Mouse (Mus musculus) embryonic facial prominence, embryonic 13.5 days (tissue): ENCODE data around the gene Stx7. TPM values are rescaled to one million over a fixed set of nuclear protein-coding genes. Genes with fewer than 3 reads are reported as not detected.
A peak's percentile ranks its signal among the peaks of the same experiment; 100 is the strongest.

Source experiments
- ATAC-seq: fragments of 200-750 bp; cut with Nextera tagmentation; 2 replicates; pipeline ENCODE4 v1.8.0; 2017; ENCODE audit warnings: low read depth; ENCODE audit not compliant: insufficient number of reproducible peaks, insufficient read depth, low FRiP score, low TSS enrichment
- H3K27ac ChIP-seq: fragments of 300-500 bp; sonication (generic); 2 replicates; pipeline ENCODE4 v1.5.1; 2015; ENCODE audit warnings: moderate library complexity, mild to moderate bottlenecking, inconsistent platforms
- H3K27me3 ChIP-seq: fragments of 300-500 bp; sonication (generic); 2 replicates; pipeline ENCODE4 v1.6.1; 2015; ENCODE audit warnings: mild to moderate bottlenecking, inconsistent platforms
- H3K36me3 ChIP-seq: fragments of 300-500 bp; sonication (generic); 2 replicates; pipeline ENCODE4 v1.6.1; 2015; ENCODE audit warnings: mild to moderate bottlenecking, inconsistent platforms
- H3K4me1 ChIP-seq: fragments of 300-500 bp; sonication (generic); 2 replicates; pipeline ENCODE4 v1.6.1; 2015; ENCODE audit warnings: inconsistent platforms
- H3K4me2 ChIP-seq: fragments of 300-500 bp; sonication (generic); 2 replicates; pipeline ENCODE4 v1.6.1; 2015; ENCODE audit warnings: moderate library complexity, mild to moderate bottlenecking, inconsistent platforms
- H3K4me3 ChIP-seq: fragments of 300-500 bp; sonication (generic); 2 replicates; pipeline ENCODE4 v1.5.1; 2015; ENCODE audit warnings: mild to moderate bottlenecking, inconsistent platforms
- H3K9ac ChIP-seq: fragments of 300-500 bp; sonication (generic); 2 replicates; pipeline ENCODE4 v1.6.1; 2015; ENCODE audit warnings: mild to moderate bottlenecking, inconsistent platforms
- H3K9me3 ChIP-seq: fragments of 300-500 bp; sonication (generic); 2 replicates; pipeline ENCODE4 v1.6.1; 2016; ENCODE audit warnings: inconsistent platforms
- WGBS: fragments of 180-500 bp; shearing (Covaris S2); methylation state at CpG from one replicate; pipeline ENCODE4 v1.1.7; 2015; ENCODE audit warnings: mixed read lengths; 5-methylcytosine and 5-hydroxymethylcytosine counted together
- polyA plus RNA-seq: library from polyadenylated mRNA; unstranded; fragments of >200 nt; fragmentation: Nextera tagmentation; extraction: Ambion mirVana; gene quantifications from 2 replicates; pipeline ENCODE4 v1.2.1, GENCODE M21; 2015

The Stx7 gene
- polyA plus RNA-seq, 1 experiment from 2014 or later = 62.6 TPM

DNA sequence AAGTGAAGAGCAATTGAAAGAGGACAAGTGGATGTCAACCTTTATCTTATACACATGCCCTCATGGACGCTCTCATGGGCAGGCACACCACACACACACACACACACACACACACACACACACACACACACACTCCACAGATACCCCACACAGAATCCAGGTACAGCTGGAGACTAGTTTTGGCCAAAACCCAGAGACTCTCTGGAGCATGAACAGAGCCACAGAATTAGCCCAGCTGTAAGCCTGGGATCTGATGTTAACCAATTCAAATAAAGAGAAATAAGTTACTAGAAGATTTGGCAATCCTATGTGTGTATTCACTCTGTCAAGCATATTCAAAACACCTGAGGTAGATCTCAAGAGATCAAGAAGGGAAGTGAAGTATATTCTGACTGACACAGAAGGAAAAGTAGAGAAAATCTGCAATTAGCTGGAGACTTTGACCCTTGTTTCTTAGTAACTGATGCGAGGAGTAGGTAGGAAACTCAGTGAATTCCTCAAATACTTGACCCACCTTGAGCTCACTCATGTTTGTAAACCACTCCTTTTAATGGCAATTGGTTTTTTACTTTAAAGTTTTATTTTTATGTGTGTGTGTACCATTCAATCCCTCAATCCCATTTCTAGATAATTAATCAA is 10.4 kb upstream of the Stx7 start:
- Histone ChIP-seq H3K9ac (no peak overlapping the region), H3K27ac (no peak overlapping the region), H3K4me2 (no peak overlapping the region), H3K4me1 (no peaks in the 10 kb centered on the region), H3K36me3 (no peaks in the 10 kb centered on the region), H3K9me3 (no peaks in the 10 kb centered on the region), H3K4me3 (no peak overlapping the region), H3K27me3 (no peaks in the 10 kb centered on the region)
- no peak for ATAC-seq
- 75% methylated on average over 2 of the region's 2 CpGs for WGBS

DNA sequence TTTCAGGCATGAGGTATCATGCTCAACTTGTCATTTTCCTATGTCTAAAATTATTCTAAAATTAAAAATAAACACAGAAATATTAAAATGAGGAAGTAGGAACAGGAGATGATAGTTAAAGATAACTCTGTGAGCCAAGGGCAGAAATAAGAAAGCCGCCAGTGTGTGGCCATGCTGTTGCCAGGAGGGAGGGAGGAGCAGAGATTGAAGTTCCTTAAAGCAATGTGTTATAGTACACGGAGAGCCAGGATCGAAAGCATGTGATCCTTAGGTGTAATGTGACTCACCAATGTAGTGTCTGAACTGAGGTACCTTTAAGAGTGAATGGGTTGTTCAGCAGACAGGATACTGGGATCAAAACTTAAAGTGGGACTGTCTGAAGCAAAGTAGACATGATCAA is 6.4 kb upstream of the Stx7 start:
- no peak overlapping the region for H3K27ac ChIP-seq
- H3K9ac ChIP-seq = no peak overlapping the region
- H3K4me3 ChIP-seq = no peak overlapping the region
- no peak overlapping the region for H3K4me2 ChIP-seq
- ATAC-seq = no peak
- no peaks in the 10 kb centered on the region for H3K27me3 ChIP-seq
- H3K36me3 ChIP-seq = no peaks in the 10 kb centered on the region
- no peaks in the 10 kb centered on the region for H3K9me3 ChIP-seq
- no peaks in the 10 kb centered on the region for H3K4me1 ChIP-seq
- 79% methylated on average over 3 of the region's 3 CpGs for WGBS

DNA sequence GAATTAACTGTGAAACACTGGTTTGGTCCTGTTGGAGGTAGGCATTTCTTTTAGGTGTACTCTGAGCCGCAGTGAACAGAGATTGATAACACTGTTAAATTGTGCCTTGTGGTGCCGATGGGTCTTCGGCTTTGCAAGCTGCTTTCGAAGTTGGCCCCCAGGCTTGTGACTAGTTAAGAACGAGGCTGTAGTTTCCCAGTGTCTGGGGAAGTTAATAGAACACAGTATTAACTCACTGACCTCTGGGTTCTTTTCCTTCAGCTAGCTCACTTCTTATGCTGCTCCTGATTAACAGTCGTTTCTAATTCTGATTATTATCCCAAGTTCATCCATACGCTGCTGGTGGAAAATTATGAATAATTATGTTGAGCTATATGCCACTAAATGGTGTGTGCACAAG is 984 bp downstream of the Stx7 start:
- peaks cover under 1% of the 10 kb centered on the region; the same call in 1 of the 2 replicates for H3K36me3 ChIP-seq
- H3K4me3 ChIP-seq = peak overlapping the region; percentile 80
- WGBS = 32% methylated on average over 7 of the region's 7 CpGs
- H3K27ac ChIP-seq = no peak overlapping the region
- H3K27me3 ChIP-seq = no peaks in the 10 kb centered on the region
- H3K9ac ChIP-seq = peak overlapping the region; percentile 54
- no peaks in the 10 kb centered on the region for H3K9me3 ChIP-seq
- no peak for ATAC-seq
- H3K4me2 ChIP-seq = peak overlapping the region; percentile 71
- H3K4me1 ChIP-seq = peaks cover 9% of the 10 kb centered on the region

DNA sequence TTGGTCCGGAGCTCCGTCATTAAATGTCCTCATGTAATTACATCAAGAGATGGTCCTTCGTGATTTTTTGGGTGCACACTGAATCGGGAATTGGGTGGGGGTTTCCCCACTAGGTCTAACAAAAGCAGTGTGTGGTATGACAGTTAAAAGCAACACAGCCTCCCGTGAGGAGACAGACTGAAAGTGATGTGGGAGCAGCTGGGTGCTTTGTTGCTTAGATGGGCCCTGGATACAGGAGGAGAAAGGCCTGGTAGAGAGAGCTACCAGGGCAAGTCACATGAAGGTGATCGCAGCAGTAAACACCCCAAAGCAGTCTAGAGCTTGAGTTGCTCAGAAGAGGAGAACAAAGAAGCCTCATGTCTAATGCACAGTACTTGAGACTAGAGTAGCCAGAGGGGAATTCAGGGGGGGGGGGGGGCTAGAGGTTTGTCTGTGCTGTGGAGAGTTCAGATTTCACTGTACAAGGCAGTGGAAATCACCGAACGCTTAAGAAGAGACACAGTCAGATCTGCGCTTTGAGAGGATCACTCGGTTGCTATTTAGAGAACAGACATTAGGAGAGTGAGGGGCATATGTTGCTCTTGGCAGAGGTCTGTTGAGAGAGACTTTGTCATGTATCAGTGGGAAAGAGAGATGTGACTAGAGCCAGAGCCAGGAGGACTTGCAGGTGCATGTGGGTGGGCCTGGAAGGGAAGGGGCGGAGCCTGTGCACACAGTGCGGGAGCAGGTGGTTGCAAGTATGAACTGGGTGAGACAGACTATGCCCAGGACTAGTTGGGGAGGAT is 9.6 kb downstream of the Stx7 start:
- Histone ChIP-seq H3K4me1 (0 out of 2 replicates have a peak, but pooled peaks cover 3% of the 10 kb centered on the region), H3K4me2 (no peak overlapping the region), H3K9ac (no peak overlapping the region), H3K27me3 (no peaks in the 10 kb centered on the region), H3K9me3 (no peaks in the 10 kb centered on the region), H3K27ac (no peak overlapping the region), H3K4me3 (no peak overlapping the region), H3K36me3 (peaks cover 36% of the 10 kb centered on the region)
- WGBS = 87% methylated on average over 12 of the region's 12 CpGs
- no peak for ATAC-seq

DNA sequence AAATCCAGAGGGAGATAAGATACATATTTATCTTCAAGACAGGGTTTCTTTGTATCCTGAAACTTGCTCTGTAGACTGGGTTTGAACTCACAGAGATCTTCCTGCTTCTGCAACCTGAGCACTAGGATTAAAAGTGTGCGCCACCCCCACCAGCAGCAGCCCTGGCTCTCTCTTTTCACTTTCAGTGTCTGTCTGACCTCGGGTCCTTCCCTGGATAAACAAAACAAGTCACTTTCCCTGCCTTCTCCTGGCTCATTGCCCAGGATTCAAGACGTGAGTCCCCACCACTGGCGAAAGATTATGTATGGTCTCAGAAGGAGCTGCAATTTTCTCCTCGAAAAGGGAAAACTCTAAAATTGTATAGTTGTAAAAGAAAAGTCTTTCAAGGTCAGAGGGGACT is 10.5 kb downstream of the Stx7 start:
- H3K9me3 ChIP-seq = no peaks in the 10 kb centered on the region
- peaks cover 36% of the 10 kb centered on the region for H3K36me3 ChIP-seq
- no peak overlapping the region for H3K27ac ChIP-seq
- no peak overlapping the region for H3K4me3 ChIP-seq
- 49% methylated on average over 5 of the region's 5 CpGs for WGBS
- no peak for ATAC-seq
- H3K4me2 ChIP-seq = no peak overlapping the region
- H3K9ac ChIP-seq = no peak overlapping the region
- H3K27me3 ChIP-seq = no peaks in the 10 kb centered on the region
- 0 out of 2 replicates have a peak, but pooled peaks cover 5% of the 10 kb centered on the region for H3K4me1 ChIP-seq

DNA sequence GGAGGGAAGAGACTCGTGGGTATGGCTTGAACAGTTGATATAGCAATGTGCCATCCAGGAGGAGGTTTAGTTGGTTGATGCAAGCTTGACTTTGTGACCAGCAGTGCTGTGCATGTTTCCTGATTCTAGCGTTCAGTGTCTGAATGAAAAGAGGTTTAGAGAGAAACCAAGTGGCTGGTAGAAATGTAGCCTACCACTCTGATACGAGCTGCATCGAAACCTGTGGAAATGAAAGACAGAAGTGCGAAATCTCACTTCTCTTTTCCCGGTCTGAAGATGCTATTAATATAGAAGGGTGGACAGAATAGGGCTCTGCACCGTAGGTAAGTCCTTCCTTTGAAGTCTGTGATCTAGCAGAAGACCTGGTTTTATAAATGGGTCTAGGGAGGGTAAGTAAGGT is 11.2 kb downstream of the Stx7 start:
- no peak overlapping the region for H3K9ac ChIP-seq
- H3K27ac ChIP-seq = no peak overlapping the region
- H3K4me3 ChIP-seq = no peak overlapping the region
- no peak for ATAC-seq
- H3K4me2 ChIP-seq = no peak overlapping the region
- H3K36me3 ChIP-seq = peaks cover 32% of the 10 kb centered on the region
- H3K4me1 ChIP-seq = 0 out of 2 replicates have a peak, but pooled peaks cover 9% of the 10 kb centered on the region
- no peaks in the 10 kb centered on the region for H3K27me3 ChIP-seq
- WGBS = 86% methylated on average over 7 of the region's 7 CpGs
- no peaks in the 10 kb centered on the region for H3K9me3 ChIP-seq

DNA sequence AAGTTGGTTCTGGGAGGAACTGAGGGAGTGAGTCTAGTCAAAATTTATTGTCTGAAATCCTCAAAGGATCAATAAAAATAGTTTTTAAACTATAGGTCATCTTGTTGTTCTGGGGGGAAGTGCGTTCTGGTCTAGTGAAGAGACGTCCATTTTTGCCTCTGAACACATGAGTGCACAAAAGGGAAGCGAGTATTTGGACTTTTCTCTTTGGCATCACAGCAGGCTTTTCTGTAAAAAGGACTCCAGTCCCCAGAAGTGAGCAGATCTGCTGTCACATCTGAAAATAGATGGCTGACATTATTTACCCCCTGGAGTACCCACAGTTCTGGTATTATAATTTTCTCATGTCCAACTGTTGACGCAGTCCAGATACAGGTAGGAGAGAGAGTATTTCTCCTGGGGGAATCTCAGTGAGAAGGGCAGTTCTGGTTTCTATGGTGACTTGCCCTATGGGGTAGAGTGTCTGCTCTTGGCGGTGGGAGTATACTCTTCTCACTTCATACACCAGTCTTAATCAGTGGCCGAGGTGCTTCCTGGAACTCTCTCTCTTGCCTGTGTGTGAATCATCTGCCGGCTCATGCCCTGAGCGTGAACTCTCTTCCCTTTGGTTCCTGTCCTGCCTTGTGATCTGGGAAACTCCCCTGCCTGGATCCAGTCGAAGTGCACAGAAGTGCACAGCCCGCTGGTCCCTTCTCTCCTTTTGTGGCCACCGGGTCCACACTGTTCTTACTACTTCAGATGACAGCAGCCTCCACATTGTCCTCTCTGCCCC is 15.2 kb downstream of the Stx7 start:
- WGBS = 62% methylated on average over 11 of the region's 11 CpGs

DNA sequence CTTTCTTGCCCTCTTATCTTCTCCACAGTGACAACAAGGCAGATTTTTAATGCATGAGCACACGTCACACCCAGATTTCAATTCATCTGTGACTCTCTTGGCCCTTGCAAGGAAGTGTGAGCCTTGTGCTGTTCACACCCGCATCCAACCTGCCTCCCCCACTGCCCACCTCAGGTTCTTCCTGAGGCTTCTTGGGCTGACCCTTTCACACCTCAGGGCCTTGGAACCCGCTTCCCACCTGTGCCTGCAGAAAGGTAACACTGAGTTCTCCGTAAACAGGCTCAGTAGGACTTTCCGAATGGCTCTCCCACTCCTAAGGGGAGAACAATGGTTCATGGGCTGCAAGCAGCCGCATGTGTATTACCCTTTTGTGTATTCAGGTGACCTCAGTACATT is 15.8 kb downstream of the Stx7 start:
- Histone ChIP-seq H3K9me3 (no peaks in the 10 kb centered on the region), H3K9ac (no peak overlapping the region), H3K4me1 (peaks cover 18% of the 10 kb centered on the region; the same call in 1 of the 2 replicates), H3K27me3 (no peaks in the 10 kb centered on the region), H3K4me3 (no peak overlapping the region), H3K4me2 (no peak overlapping the region), H3K27ac (no peak overlapping the region), H3K36me3 (no peaks in the 10 kb centered on the region)
- 79% methylated on average over 6 of the region's 6 CpGs for WGBS
- no peak for ATAC-seq

More for the DNA sequence above, 15.2 kb downstream of the Stx7 start:
- Histone ChIP-seq H3K27ac (no peak overlapping the region; the same call in 1 of the 2 replicates), H3K9ac (no peak overlapping the region), H3K27me3 (no peaks in the 10 kb centered on the region), H3K4me3 (no peak overlapping the region), H3K9me3 (no peaks in the 10 kb centered on the region), H3K4me2 (no peak overlapping the region), H3K36me3 (peaks cover 4% of the 10 kb centered on the region), H3K4me1 (peaks cover 18% of the 10 kb centered on the region; the same call in 1 of the 2 replicates)
- no peak for ATAC-seq

DNA sequence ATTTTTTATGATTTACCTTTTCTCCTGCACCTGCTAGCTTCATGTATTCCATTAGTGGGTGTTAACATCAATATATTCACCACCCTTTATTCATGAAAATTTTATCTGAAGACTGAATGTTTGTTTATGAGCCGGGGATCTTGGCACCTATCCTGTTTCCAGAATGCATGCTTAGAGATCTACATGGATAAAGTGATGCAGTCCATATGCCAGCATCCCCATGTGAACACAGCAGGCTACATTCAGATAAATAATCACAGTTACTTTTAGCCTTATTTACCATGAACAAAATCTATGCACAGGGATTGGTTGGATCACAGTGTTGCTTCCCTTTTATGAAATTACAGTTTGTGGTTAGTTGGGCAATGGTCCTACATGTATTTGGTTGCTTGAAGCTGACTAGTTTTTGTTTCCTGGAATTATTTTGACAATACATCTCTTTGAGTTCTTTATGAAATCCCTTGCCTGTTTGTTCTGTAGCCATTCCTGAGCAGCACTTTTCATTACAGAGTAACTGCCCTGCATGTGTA is 16.5 kb downstream of the Stx7 start:
- H3K27me3 ChIP-seq = no peaks in the 10 kb centered on the region
- H3K4me1 ChIP-seq = peaks cover 18% of the 10 kb centered on the region; the same call in 1 of the 2 replicates
- H3K9me3 ChIP-seq = no peaks in the 10 kb centered on the region
- H3K36me3 ChIP-seq = no peaks in the 10 kb centered on the region
- ATAC-seq = no peak
- no peak overlapping the region for H3K4me3 ChIP-seq
- WGBS = 58% methylated on average over 1 of the region's 1 CpGs
- H3K9ac ChIP-seq = no peak overlapping the region
- no peak overlapping the region for H3K4me2 ChIP-seq
- H3K27ac ChIP-seq = no peak overlapping the region

DNA sequence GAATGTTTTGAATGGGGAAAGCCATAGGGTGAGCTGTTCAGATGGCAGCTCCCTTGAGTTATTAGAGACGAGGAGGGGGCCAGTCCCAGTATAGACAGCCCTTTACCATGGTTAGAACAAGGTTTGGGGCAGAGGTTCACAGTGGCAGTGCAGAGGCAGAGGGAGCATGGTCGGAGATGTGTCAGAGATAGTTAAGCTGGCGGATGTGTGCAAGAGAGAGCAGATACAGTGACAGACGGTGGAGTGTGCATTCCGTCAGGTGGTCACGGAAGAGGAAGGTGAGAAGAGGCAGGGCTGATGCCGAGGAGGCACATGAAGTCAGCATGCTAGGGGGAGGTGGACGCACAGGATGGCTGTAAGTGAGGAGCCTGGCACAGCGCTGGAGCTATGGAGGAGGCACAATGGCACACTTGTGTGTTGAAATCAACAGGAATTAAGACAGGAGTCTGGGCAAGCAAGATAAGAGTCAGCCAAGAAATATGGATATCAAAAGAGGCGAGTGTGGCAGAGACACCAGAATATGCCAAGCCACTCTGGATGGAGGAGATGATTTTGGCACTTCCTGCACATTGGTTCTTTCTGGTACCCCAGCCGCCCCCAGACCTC is 19.0 kb downstream of the Stx7 start:
- Histone ChIP-seq H3K27ac (no peak overlapping the region), H3K27me3 (no peaks in the 10 kb centered on the region), H3K9me3 (no peaks in the 10 kb centered on the region), H3K36me3 (no peaks in the 10 kb centered on the region), H3K4me2 (no peak overlapping the region), H3K4me3 (no peak overlapping the region), H3K4me1 (peaks cover 14% of the 10 kb centered on the region; the same call in 1 of the 2 replicates), H3K9ac (no peak overlapping the region)
- WGBS = 86% methylated on average over 11 of the region's 11 CpGs
- no peak for ATAC-seq

DNA sequence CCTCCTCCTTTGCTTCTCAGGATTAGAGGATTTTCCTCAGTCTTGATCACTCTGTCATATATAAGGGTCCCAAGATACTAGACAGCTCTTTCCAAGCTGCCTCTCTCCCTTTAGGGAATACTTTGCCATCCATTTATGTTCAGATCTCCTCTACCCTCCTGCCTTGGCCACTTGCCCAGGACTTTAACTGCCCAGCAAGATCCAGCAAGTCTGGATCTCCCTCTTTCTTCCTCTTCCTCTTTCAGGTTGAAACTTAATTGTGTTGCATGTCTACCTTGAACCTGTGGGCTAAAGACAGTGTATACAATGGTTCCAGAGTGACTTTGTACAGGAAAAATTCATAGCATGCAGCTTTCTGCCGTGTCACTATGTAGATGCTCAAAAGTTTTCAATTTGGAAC is 19.8 kb downstream of the Stx7 start:
- H3K36me3 ChIP-seq = no peaks in the 10 kb centered on the region
- no peak for ATAC-seq
- WGBS = 77% methylated on average over 1 of the region's 1 CpGs

More for the DNA sequence above, 19.8 kb downstream of the Stx7 start:
- peaks cover 14% of the 10 kb centered on the region; the same call in 1 of the 2 replicates for H3K4me1 ChIP-seq
- H3K4me2 ChIP-seq = no peak overlapping the region
- H3K9ac ChIP-seq = no peak overlapping the region
- H3K4me3 ChIP-seq = no peak overlapping the region
- H3K27me3 ChIP-seq = no peaks in the 10 kb centered on the region
- no peaks in the 10 kb centered on the region for H3K9me3 ChIP-seq
- H3K27ac ChIP-seq = no peak overlapping the region
